8 mouse cellular contexts compared by ENCODE assay signal in the genomic region with DNA sequence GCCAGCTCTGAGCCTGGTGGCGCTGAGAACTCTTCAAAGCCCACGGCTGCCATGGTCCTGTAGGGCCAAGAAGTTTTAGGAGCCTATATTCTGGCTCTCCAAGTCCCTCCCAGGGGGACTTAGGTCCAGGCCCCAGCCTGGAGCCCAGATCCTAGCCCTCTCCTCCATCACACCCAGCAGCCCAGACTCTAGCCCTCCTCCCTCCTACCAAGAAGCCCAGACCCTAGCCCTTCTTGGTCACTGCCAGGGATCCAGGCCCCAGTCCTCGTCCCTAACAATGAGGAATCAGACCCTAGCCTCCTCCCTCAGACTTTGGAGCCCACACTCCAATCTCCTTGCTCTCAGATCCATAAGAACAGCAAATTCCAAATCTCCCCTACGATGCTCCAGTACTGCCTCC. TPM values are rescaled to one million over a fixed set of nuclear protein-coding genes. Genes with fewer than 3 reads are reported as not detected.
DNase-seq lines count a peak whose midpoint lies in the region; ATAC-seq and TF ChIP-seq lines count a peak whose summit lies in the region.

No protein-coding gene starts in this region.

- peak overlapping the region; percentile 91 for H3K4me2 ChIP-seq in embryonic facial prominence, embryonic 15.5 days (replicated peaks)
- H3K4me2 ChIP-seq in hindbrain, postnatal 0 days (ENCODE audit: low read depth, low read length): peak overlapping the region; percentile 98

- TF ChIP-seq POLR2A in liver, adult 2 months (IDR thresholded peaks at IDR 0.05; ENCODE audit: extremely low read depth, insufficient read depth, low read length): no peak

- no peak for TF ChIP-seq CTCF in liver, adult 2 months (IDR thresholded peaks at IDR 0.05; ENCODE audit: low read depth, low read length)
- TF ChIP-seq CTCF in hindbrain, postnatal 0 days (IDR thresholded peaks at IDR 0.05; ENCODE audit: low read depth): no peak

- no peaks in the 10 kb centered on the region for H3K36me3 ChIP-seq in liver, adult 2 months (ENCODE audit: control insufficient read depth, insufficient read depth, low read length)
- peaks cover 46% of the 10 kb centered on the region for H3K36me3 ChIP-seq in embryonic facial prominence, embryonic 15.5 days
- H3K36me3 ChIP-seq in hindbrain, postnatal 0 days (ENCODE audit: insufficient read depth, low read length): peaks cover 7% of the 10 kb centered on the region; the same call in 1 of the 2 replicates

- H3K9ac ChIP-seq in liver, adult 2 months (ENCODE audit: low read depth, low read length): peak overlapping the region; percentile 62
- H3K9ac ChIP-seq in embryonic facial prominence, embryonic 15.5 days: peak overlapping the region; percentile 81
- peak overlapping the region; percentile 80 for H3K9ac ChIP-seq in hindbrain, postnatal 0 days (replicated peaks; ENCODE audit: low read length)

- no peaks in the 10 kb centered on the region for H3K27me3 ChIP-seq in liver, adult 2 months (ENCODE audit: control insufficient read depth, insufficient read depth, low read length)
- no peaks in the 10 kb centered on the region for H3K27me3 ChIP-seq in embryonic facial prominence, embryonic 15.5 days
- no peaks in the 10 kb centered on the region for H3K27me3 ChIP-seq in hindbrain, postnatal 0 days (ENCODE audit: insufficient read depth, low read length)

- ATAC-seq in embryonic facial prominence, embryonic 15.5 days (ENCODE audit: insufficient number of reproducible peaks, low FRiP score, low TSS enrichment, low read depth): no peak
- peak; percentile 31; the same call in 1 of the 2 replicates for ATAC-seq in hindbrain, postnatal 0 days

- peaks cover 12% of the 10 kb centered on the region for H3K4me1 ChIP-seq in liver, adult 2 months (ENCODE audit: control insufficient read depth, insufficient read depth, low read length)
- H3K4me1 ChIP-seq in embryonic facial prominence, embryonic 15.5 days: peaks cover 21% of the 10 kb centered on the region
- H3K4me1 ChIP-seq in hindbrain, postnatal 0 days (ENCODE audit: insufficient read depth, low read length): peaks cover 20% of the 10 kb centered on the region

- DNase-seq in liver, adult 2 months (ENCODE audit: extremely low read depth, low read depth, low spot score): no peak
- no peak for DNase-seq in liver
- no peak for DNase-seq in hindbrain, postnatal 0 days (ENCODE audit: low spot score)
- peak; percentile 24 for DNase-seq in neural tube, embryonic 10.5 days (ENCODE audit: extremely low spot score, low spot score)
- no peak for DNase-seq in ovary, postnatal 10 days (ENCODE audit: low spot score)
- DNase-seq in gastrocnemius, adult 8-10 months (ENCODE audit: low spot score in 2 of 2): no peak
- no peak for DNase-seq in MN1 (ENCODE audit: low spot score)

- H3K9me3 ChIP-seq in embryonic facial prominence, embryonic 15.5 days (replicated peaks): no peaks in the 10 kb centered on the region
- H3K9me3 ChIP-seq in hindbrain, postnatal 0 days (ENCODE audit: low read length): no peaks in the 10 kb centered on the region

- peaks cover 16% of the 10 kb centered on the region for H3K79me2 ChIP-seq in liver, adult 2 months (ENCODE audit: control insufficient read depth, insufficient read depth, low read length)

- WGBS in liver, adult 2 months: 27% methylated on average over 4 of the region's 4 CpGs
- 34% methylated on average over 4 of the region's 4 CpGs for whole genome bisulfite sequencing in embryonic facial prominence, embryonic 15.5 days
- 30% methylated on average over 4 of the region's 4 CpGs for WGBS in hindbrain, postnatal 0 days

- H3K27ac ChIP-seq in liver, adult 2 months (replicated peaks; ENCODE audit: insufficient read depth, low read depth, low read length): peak overlapping the region; percentile 11; the same call in 1 of the 2 replicates
- H3K27ac ChIP-seq in embryonic facial prominence, embryonic 15.5 days (replicated peaks): 0 out of 2 replicates have a peak overlapping the region, but pooled peaks have one; percentile 92
- peak overlapping the region; percentile 91 for H3K27ac ChIP-seq in hindbrain, postnatal 0 days

- peak overlapping the region; percentile 51 for H3K4me3 ChIP-seq in liver, adult 2 months (ENCODE audit: insufficient read depth, low read depth, low read length)
- peak overlapping the region; percentile 67 for H3K4me3 ChIP-seq in embryonic facial prominence, embryonic 15.5 days (replicated peaks)
- peak overlapping the region; percentile 54 for H3K4me3 ChIP-seq in hindbrain, postnatal 0 days (ENCODE audit: low read length)

RNA-seq across cellular contexts. Expression of a gene that starts 0.7 kb away (rescaled TPM):
- total RNA-seq in liver, adult 2 months (2014; rRNA removed): 4.3 and 4.8 TPM in 2 replicates
- polyA plus RNA-seq in liver, adult 2 months (2012; rRNA removed): 5.2 and 5.7 TPM in 2 replicates
- polyA plus RNA-seq in embryonic facial prominence, embryonic 15.5 days (2015; fragmentation: Nextera tagmentation; extraction: Ambion mirVana): 27.1 and 28.3 TPM in 2 replicates
- 14.2 and 17.3 TPM in 2 replicates for total RNA-seq in hindbrain, postnatal 0 days (2014; rRNA removed)
- 31.4 and 35.9 TPM in 2 replicates for polyA plus RNA-seq in hindbrain, postnatal 0 days (2015; fragmentation: Nextera tagmentation; extraction: Ambion mirVana)
- total RNA-seq in gastrocnemius, adult 8-10 months (2022): 10 to 100 TPM; 10.9 to 13.9 (median 13.3) TPM

RNA-seq across cellular contexts. Expression of a gene that starts 0.8 kb away (rescaled TPM):
- total RNA-seq in liver, adult 2 months (2014; rRNA removed): 7.9 and 9.3 TPM in 2 replicates
- polyA plus RNA-seq in liver, adult 2 months (2012; rRNA removed): 9.5 and 13.0 TPM in 2 replicates
- 87.1 and 94.3 TPM in 2 replicates for polyA plus RNA-seq in embryonic facial prominence, embryonic 15.5 days (2015; fragmentation: Nextera tagmentation; extraction: Ambion mirVana)
- 48.6 and 50.8 TPM in 2 replicates for total RNA-seq in hindbrain, postnatal 0 days (2014; rRNA removed)
- polyA plus RNA-seq in hindbrain, postnatal 0 days (2015; fragmentation: Nextera tagmentation; extraction: Ambion mirVana): 77.6 and 78.6 TPM in 2 replicates
- 10 to 100 TPM; 17.5 to 24.7 (median 20.8) TPM for total RNA-seq in gastrocnemius, adult 8-10 months (2022)

RNA-seq across cellular contexts. Expression of a gene that starts 11.9 kb away (rescaled TPM):
- total RNA-seq in liver, adult 2 months (2014; rRNA removed): 81.8 and 106 TPM in 2 replicates
- 380 and 395 TPM in 2 replicates for polyA plus RNA-seq in liver, adult 2 months (2012; rRNA removed)
- 483 and 493 TPM in 2 replicates for polyA plus RNA-seq in embryonic facial prominence, embryonic 15.5 days (2015; fragmentation: Nextera tagmentation; extraction: Ambion mirVana)
- total RNA-seq in hindbrain, postnatal 0 days (2014; rRNA removed): 235 and 572 TPM in 2 replicates
- polyA plus RNA-seq in hindbrain, postnatal 0 days (2015; fragmentation: Nextera tagmentation; extraction: Ambion mirVana): 664 and 717 TPM in 2 replicates
- total RNA-seq in gastrocnemius, adult 8-10 months (2022): 1,000 to 10,000 TPM; 1,040 to 1,135 (median 1,076) TPM

RNA-seq across cellular contexts. Expression of a gene that starts 13.1 kb away (rescaled TPM):
- total RNA-seq in liver, adult 2 months (2014; rRNA removed): not detected in 2 replicates
- 0.05 TPM in 1 of 2 replicates, not detected in the other for polyA plus RNA-seq in liver, adult 2 months (2012; rRNA removed)
- polyA plus RNA-seq in embryonic facial prominence, embryonic 15.5 days (2015; fragmentation: Nextera tagmentation; extraction: Ambion mirVana): 0.83 and 1.0 TPM in 2 replicates
- total RNA-seq in hindbrain, postnatal 0 days (2014; rRNA removed): 0.50 and 1.1 TPM in 2 replicates
- 0.35 and 0.60 TPM in 2 replicates for polyA plus RNA-seq in hindbrain, postnatal 0 days (2015; fragmentation: Nextera tagmentation; extraction: Ambion mirVana)
- total RNA-seq in gastrocnemius, adult 8-10 months (2022): not detected

RNA-seq across cellular contexts. Expression of a gene that starts 16.0 kb away (rescaled TPM):
- total RNA-seq in liver, adult 2 months (2014; rRNA removed): 4.2 and 6.4 TPM in 2 replicates
- 22.3 and 29.3 TPM in 2 replicates for polyA plus RNA-seq in liver, adult 2 months (2012; rRNA removed)
- polyA plus RNA-seq in embryonic facial prominence, embryonic 15.5 days (2015; fragmentation: Nextera tagmentation; extraction: Ambion mirVana): 59.0 and 65.3 TPM in 2 replicates
- total RNA-seq in hindbrain, postnatal 0 days (2014; rRNA removed): 23.7 and 26.0 TPM in 2 replicates
- polyA plus RNA-seq in hindbrain, postnatal 0 days (2015; fragmentation: Nextera tagmentation; extraction: Ambion mirVana): 26.4 and 29.8 TPM in 2 replicates
- total RNA-seq in gastrocnemius, adult 8-10 months (2022): 10 to 100 TPM; 13.2 to 17.7 (median 14.8) TPM

Comparison
In these comparisons a context has a peak if more than half of its experiments do, and no peak if none do; other contexts are left out.
1. H3K27ac ChIP-seq: peak in every context shown above with its lines; median percentile 92 in embryonic facial prominence, embryonic 15.5 days; 91 in hindbrain, postnatal 0 days; 11 in liver, adult 2 months.